14 mouse cellular contexts compared by ENCODE assay signal in the genomic region with DNA sequence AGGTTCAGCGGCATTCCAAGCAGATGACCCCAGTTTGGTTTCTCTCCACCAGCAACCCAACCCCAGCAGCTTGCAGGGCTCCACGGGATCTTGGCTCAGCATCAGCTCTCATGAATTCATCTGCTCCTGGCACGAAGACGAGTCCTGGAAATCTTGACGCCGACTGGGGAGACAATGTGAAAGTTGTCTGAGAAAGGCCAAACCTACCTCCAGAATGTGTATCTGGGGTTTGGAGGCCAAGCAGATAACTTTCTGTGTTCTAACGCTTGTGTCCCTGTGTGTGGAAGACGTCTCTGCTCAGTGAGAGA. TPM values are rescaled to one million over a fixed set of nuclear protein-coding genes. Genes with fewer than 3 reads are reported as not detected.
DNase-seq lines count a peak whose midpoint lies in the region; ATAC-seq lines count a peak whose summit lies in the region.
"Had no signal": no experiment of that assay in that cellular context is flagged by ENCODE, and none has a peak within 500 bp of the region (broad histone marks: within the 10 kb centered on the region; RNA-seq: fewer than 3 reads in every experiment).

No protein-coding gene starts in this region.

- DNase-seq in heart, adult 11 months, result peak; percentile 79
- no peak for DNase-seq in heart, adult 18-20 months
- peak; percentile 31 for DNase-seq in urinary bladder, postnatal 14 days (ENCODE audit: low spot score)
- DNase-seq in urinary bladder, postnatal 25 days (ENCODE audit: low spot score), result no peak
- DNase-seq in kidney, adult 8-10 months, result peak; percentile 52 to 55
- DNase-seq in retina, embryonic 14.5 days (ENCODE audit: low spot score), result no peak
- no peak for DNase-seq in layer of hippocampus, postnatal 25 days (ENCODE audit: extremely low spot score in 1 of 2, low spot score in 1 of 2)

- H3K9me3 ChIP-seq in stomach, embryonic 15.5 days, result no peaks in the 10 kb centered on the region
- H3K9me3 ChIP-seq: embryonic facial prominence, embryonic 12.5 days; hindbrain, embryonic 15.5 days had no signal

- 41% methylated on average over 8 of the region's 8 CpGs for WGBS in stomach, embryonic 15.5 days

- H3K9ac ChIP-seq in stomach, embryonic 15.5 days, result no peak overlapping the region
- H3K9ac ChIP-seq: embryonic facial prominence, embryonic 12.5 days; hindbrain, embryonic 15.5 days had no signal

- H3K27me3 ChIP-seq in stomach, embryonic 15.5 days (replicated peaks), result no peaks in the 10 kb centered on the region
- H3K27me3 ChIP-seq: embryonic facial prominence, embryonic 12.5 days; hindbrain, embryonic 15.5 days had no signal

- ATAC-seq in stomach, embryonic 15.5 days (ENCODE audit: insufficient read depth, low FRiP score, low read depth), result 0 out of 2 replicates have a peak, but pooled peaks have one; percentile 11

- no peak overlapping the region for H3K27ac ChIP-seq in stomach, embryonic 15.5 days
- H3K27ac ChIP-seq: embryonic facial prominence, embryonic 12.5 days; hindbrain, embryonic 15.5 days had no signal

- H3K36me3 ChIP-seq in stomach, embryonic 15.5 days, result no peaks in the 10 kb centered on the region
- H3K36me3 ChIP-seq: embryonic facial prominence, embryonic 12.5 days; hindbrain, embryonic 15.5 days had no signal

- H3K4me2 ChIP-seq in stomach, embryonic 15.5 days, result no peak overlapping the region
- H3K4me2 ChIP-seq: embryonic facial prominence, embryonic 12.5 days; hindbrain, embryonic 15.5 days had no signal

- H3K4me3 ChIP-seq in stomach, embryonic 15.5 days (replicated peaks), result no peak overlapping the region
- H3K4me3 ChIP-seq: embryonic facial prominence, embryonic 12.5 days; hindbrain, embryonic 15.5 days had no signal

- 0 out of 2 replicates have a peak, but pooled peaks cover 4% of the 10 kb centered on the region for H3K4me1 ChIP-seq in stomach, embryonic 15.5 days
- H3K4me1 ChIP-seq: embryonic facial prominence, embryonic 12.5 days had no signal

RNA-seq across cellular contexts. Expression of gene Gm11983, which starts 58.3 kb away (rescaled TPM):
- total RNA-seq in heart, adult 18-20 months (2021), result not detected
- not detected in 2 replicates for polyA plus RNA-seq in stomach, embryonic 15.5 days (2015; fragmentation: Nextera tagmentation; extraction: Ambion mirVana)
- not detected for total RNA-seq in layer of hippocampus, postnatal 25 days (2021)
- total RNA-seq: adrenal gland, adult 18-20 months; liver, adult 2 months had no signal
- polyA plus RNA-seq: embryonic facial prominence, embryonic 12.5 days; gonadal fat pad, adult 2 months; hindbrain, embryonic 15.5 days; liver, adult 2 months; testis, adult 2 months had no signal

Comparison
In these comparisons a context has a peak if more than half of its experiments do, and no peak if none do; other contexts are left out.
1. DNase-seq: peak in heart, adult 11 months (single experiment), urinary bladder, postnatal 14 days (single experiment) and kidney, adult 8-10 months (2 of 2); none in heart, adult 18-20 months (0 of 2), urinary bladder, postnatal 25 days (single experiment), retina, embryonic 14.5 days (single experiment) and layer of hippocampus, postnatal 25 days (0 of 2).